Mouse (Mus musculus): ENCODE measurements around the gene Lgr6. TPM values are rescaled to one million over a fixed set of nuclear protein-coding genes. Genes with fewer than 3 reads are reported as not detected.

The Lgr6 gene
- polyA plus RNA-seq, 1 experiment = 0.81 TPM

DNA sequence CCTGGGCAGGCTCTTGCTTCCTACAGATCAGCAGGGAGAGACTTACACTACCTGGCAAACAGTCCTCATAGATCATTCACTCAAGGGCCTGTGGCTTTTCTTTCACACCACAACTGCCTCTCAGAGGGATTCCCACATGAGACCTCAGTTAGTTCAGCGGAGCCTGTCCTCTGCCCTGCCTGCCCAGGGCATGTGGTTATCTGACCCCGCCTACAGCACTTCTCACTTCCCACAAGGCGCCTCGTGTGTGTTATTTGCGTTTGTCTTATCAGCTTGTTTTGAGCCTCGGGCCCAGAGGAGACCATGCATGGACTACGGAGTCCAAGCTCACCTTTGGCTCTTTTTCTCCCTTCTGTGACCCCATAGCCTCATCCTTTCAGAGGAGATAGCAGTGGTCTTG, 9.9 kb downstream of the Lgr6 start:
- TF ChIP-seq EP300 (IDR thresholded peaks at IDR 0.05; ENCODE audit: insufficient read depth, low read depth, low read length) = no peak
- TF ChIP-seq POLR2A (IDR thresholded peaks at IDR 0.05; ENCODE audit: insufficient read depth, low read length) = no peak
- no peak for TF ChIP-seq CTCF (IDR thresholded peaks at IDR 0.05; ENCODE audit: low read depth, low read length)
- Histone ChIP-seq H3K4me3 (ENCODE audit: low read depth, low read length) (no peak overlapping the region), H3K9ac (ENCODE audit: low read depth, poor library complexity, severe bottlenecking) (no peak overlapping the region), H3K9me3 (replicated peaks; ENCODE audit: control insufficient read depth, insufficient read depth, low read length, poor library complexity, severe bottlenecking) (no peaks in the 10 kb centered on the region), H3K36me3 (ENCODE audit: control insufficient read depth, insufficient read depth, low read length, poor library complexity, severe bottlenecking) (no peaks in the 10 kb centered on the region), H3K27ac (ENCODE audit: insufficient read depth, low read length) (no peak overlapping the region), H3K27me3 (ENCODE audit: control insufficient read depth, insufficient read depth, low read length, poor library complexity, severe bottlenecking) (no peaks in the 10 kb centered on the region), H3K4me1 (ENCODE audit: control insufficient read depth, insufficient read depth, low read length) (no peaks in the 10 kb centered on the region)

- Histone ChIP-seq H3K9ac (ENCODE audit: low read depth, poor library complexity, severe bottlenecking) (no peak overlapping the region), H3K9me3 (replicated peaks; ENCODE audit: control insufficient read depth, insufficient read depth, low read length, poor library complexity, severe bottlenecking) (no peaks in the 10 kb centered on the region), H3K36me3 (ENCODE audit: control insufficient read depth, insufficient read depth, low read length, poor library complexity, severe bottlenecking) (no peaks in the 10 kb centered on the region), H3K27ac (ENCODE audit: insufficient read depth, low read length) (no peak overlapping the region), H3K4me3 (ENCODE audit: low read depth, low read length) (no peak overlapping the region), H3K4me1 (ENCODE audit: control insufficient read depth, insufficient read depth, low read length) (no peaks in the 10 kb centered on the region), H3K27me3 (ENCODE audit: control insufficient read depth, insufficient read depth, low read length, poor library complexity, severe bottlenecking) (no peaks in the 10 kb centered on the region)
- TF ChIP-seq CTCF (IDR thresholded peaks at IDR 0.05; ENCODE audit: low read depth, low read length) (peak; percentile 21), POLR2A (IDR thresholded peaks at IDR 0.05; ENCODE audit: insufficient read depth, low read length) (no peak), EP300 (IDR thresholded peaks at IDR 0.05; ENCODE audit: insufficient read depth, low read depth, low read length) (no peak)
Observed at GRCm38 (mm10) chr1:135094723-135095122, 10.4 kb downstream of the Lgr6 start.

GRCm38 (mm10) chr1:135090914-135091313, 14.2 kb downstream of the Lgr6 start:
- Histone ChIP-seq H3K36me3 (ENCODE audit: control insufficient read depth, insufficient read depth, low read length, poor library complexity, severe bottlenecking) (no peaks in the 10 kb centered on the region), H3K27ac (ENCODE audit: insufficient read depth, low read length) (no peak overlapping the region), H3K4me3 (ENCODE audit: low read depth, low read length) (no peak overlapping the region), H3K27me3 (ENCODE audit: control insufficient read depth, insufficient read depth, low read length, poor library complexity, severe bottlenecking) (no peaks in the 10 kb centered on the region), H3K9me3 (replicated peaks; ENCODE audit: control insufficient read depth, insufficient read depth, low read length, poor library complexity, severe bottlenecking) (no peaks in the 10 kb centered on the region), H3K9ac (ENCODE audit: low read depth, poor library complexity, severe bottlenecking) (no peak overlapping the region), H3K4me1 (ENCODE audit: control insufficient read depth, insufficient read depth, low read length) (no peaks in the 10 kb centered on the region)
- no peak for TF ChIP-seq POLR2A (IDR thresholded peaks at IDR 0.05; ENCODE audit: insufficient read depth, low read length)
- no peak for TF ChIP-seq CTCF (IDR thresholded peaks at IDR 0.05; ENCODE audit: low read depth, low read length)
- no peak for TF ChIP-seq EP300 (IDR thresholded peaks at IDR 0.05; ENCODE audit: insufficient read depth, low read depth, low read length)

DNA sequence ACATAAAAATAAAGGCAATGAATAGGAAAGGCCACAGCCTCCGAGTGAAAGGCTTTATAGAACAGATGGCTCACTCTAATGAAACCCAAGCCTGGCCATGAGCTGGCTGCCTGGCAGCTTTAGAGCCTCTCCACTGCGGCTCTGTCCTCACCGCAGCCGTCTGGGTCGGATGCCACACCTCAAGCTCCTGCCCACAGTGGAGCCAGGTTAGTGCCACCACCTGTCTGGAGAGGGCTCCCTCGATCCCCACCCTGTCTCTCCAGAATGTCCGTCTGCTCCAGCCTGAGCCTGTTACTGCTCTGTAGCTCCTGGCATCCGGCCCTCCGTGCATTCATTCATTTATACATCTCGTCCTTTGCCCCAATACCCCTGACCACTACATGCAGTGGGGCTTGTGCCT, 15.4 kb downstream of the Lgr6 start:
- Histone ChIP-seq H3K9me3 (replicated peaks; ENCODE audit: control insufficient read depth, insufficient read depth, low read length, poor library complexity, severe bottlenecking) (no peaks in the 10 kb centered on the region), H3K27me3 (ENCODE audit: control insufficient read depth, insufficient read depth, low read length, poor library complexity, severe bottlenecking) (no peaks in the 10 kb centered on the region)

GRCm38 (mm10) chr1:135087414-135087813, 17.7 kb downstream of the Lgr6 start:
- no peak for TF ChIP-seq EP300 (IDR thresholded peaks at IDR 0.05; ENCODE audit: insufficient read depth, low read depth, low read length)
- no peak for TF ChIP-seq CTCF (IDR thresholded peaks at IDR 0.05; ENCODE audit: low read depth, low read length)
- TF ChIP-seq POLR2A (IDR thresholded peaks at IDR 0.05; ENCODE audit: insufficient read depth, low read length) = no peak
- no peaks in the 10 kb centered on the region for H3K27me3 ChIP-seq (ENCODE audit: control insufficient read depth, insufficient read depth, low read length, poor library complexity, severe bottlenecking)
- no peak overlapping the region for H3K9ac ChIP-seq (ENCODE audit: low read depth, poor library complexity, severe bottlenecking)
- no peaks in the 10 kb centered on the region for H3K36me3 ChIP-seq (ENCODE audit: control insufficient read depth, insufficient read depth, low read length, poor library complexity, severe bottlenecking)
- no peak overlapping the region for H3K27ac ChIP-seq (ENCODE audit: insufficient read depth, low read length)
- H3K9me3 ChIP-seq (replicated peaks; ENCODE audit: control insufficient read depth, insufficient read depth, low read length, poor library complexity, severe bottlenecking) = no peaks in the 10 kb centered on the region
- H3K4me1 ChIP-seq (ENCODE audit: control insufficient read depth, insufficient read depth, low read length) = no peaks in the 10 kb centered on the region
- no peak overlapping the region for H3K4me3 ChIP-seq (ENCODE audit: low read depth, low read length)

More for the DNA sequence above, 15.4 kb downstream of the Lgr6 start:
- no peak overlapping the region for H3K27ac ChIP-seq (ENCODE audit: insufficient read depth, low read length)
- no peaks in the 10 kb centered on the region for H3K36me3 ChIP-seq (ENCODE audit: control insufficient read depth, insufficient read depth, low read length, poor library complexity, severe bottlenecking)
- no peak overlapping the region for H3K4me3 ChIP-seq (ENCODE audit: low read depth, low read length)
- H3K4me1 ChIP-seq (ENCODE audit: control insufficient read depth, insufficient read depth, low read length) = no peaks in the 10 kb centered on the region
- TF ChIP-seq EP300 (IDR thresholded peaks at IDR 0.05; ENCODE audit: insufficient read depth, low read depth, low read length) = no peak
- TF ChIP-seq CTCF (IDR thresholded peaks at IDR 0.05; ENCODE audit: low read depth, low read length) = no peak
- no peak for TF ChIP-seq POLR2A (IDR thresholded peaks at IDR 0.05; ENCODE audit: insufficient read depth, low read length)
- no peak overlapping the region for H3K9ac ChIP-seq (ENCODE audit: low read depth, poor library complexity, severe bottlenecking)

GRCm38 (mm10) chr1:135086015-135086414, 19.1 kb downstream of the Lgr6 start:
- TF ChIP-seq EP300 (IDR thresholded peaks at IDR 0.05; ENCODE audit: insufficient read depth, low read depth, low read length) (no peak), CTCF (IDR thresholded peaks at IDR 0.05; ENCODE audit: low read depth, low read length) (no peak), POLR2A (IDR thresholded peaks at IDR 0.05; ENCODE audit: insufficient read depth, low read length) (no peak)
- no peaks in the 10 kb centered on the region for H3K27me3 ChIP-seq (ENCODE audit: control insufficient read depth, insufficient read depth, low read length, poor library complexity, severe bottlenecking)
- H3K27ac ChIP-seq (ENCODE audit: insufficient read depth, low read length) = no peak overlapping the region
- no peaks in the 10 kb centered on the region for H3K4me1 ChIP-seq (ENCODE audit: control insufficient read depth, insufficient read depth, low read length)
- no peaks in the 10 kb centered on the region for H3K36me3 ChIP-seq (ENCODE audit: control insufficient read depth, insufficient read depth, low read length, poor library complexity, severe bottlenecking)
- H3K9me3 ChIP-seq (replicated peaks; ENCODE audit: control insufficient read depth, insufficient read depth, low read length, poor library complexity, severe bottlenecking) = no peaks in the 10 kb centered on the region
- no peak overlapping the region for H3K4me3 ChIP-seq (ENCODE audit: low read depth, low read length)
- no peak overlapping the region for H3K9ac ChIP-seq (ENCODE audit: low read depth, poor library complexity, severe bottlenecking)

Measured in ES-Bruce4 (cell line).